Mouse (Mus musculus) midbrain, embryonic 15.5 days (tissue): Measurements from ENCODE around the gene Elavl3. TPM values are rescaled to one million over a fixed set of nuclear protein-coding genes. Genes with fewer than 3 reads are reported as not detected.

Experiments
- ATAC-seq: fragments of 200-750 bp; cut with Nextera tagmentation; replicated peaks from 2 replicates; pipeline ENCODE4 v1.8.0; 2017; ENCODE audit warnings: moderate TSS enrichment
- H3K27ac ChIP-seq: fragments of 300-500 bp; sonication (generic); 2 replicates; pipeline ENCODE4 v1.5.1; 2015; ENCODE audit warnings: mild to moderate bottlenecking, inconsistent platforms
- H3K27me3 ChIP-seq: fragments of 300-500 bp; sonication (generic); replicated peaks from 2 replicates; pipeline ENCODE4 v1.6.1; 2015; ENCODE audit warnings: inconsistent platforms
- H3K36me3 ChIP-seq: fragments of 300-500 bp; sonication (generic); replicated peaks from 2 replicates; pipeline ENCODE4 v1.6.1; 2015; ENCODE audit warnings: inconsistent platforms
- H3K4me1 ChIP-seq: fragments of 300-500 bp; sonication (generic); 2 replicates; pipeline ENCODE4 v1.6.1; 2015; ENCODE audit warnings: inconsistent platforms
- H3K4me2 ChIP-seq: fragments of 300-500 bp; sonication (generic); 2 replicates; pipeline ENCODE4 v1.6.1; 2015; ENCODE audit warnings: inconsistent platforms, mild to moderate bottlenecking, moderate library complexity
- H3K4me3 ChIP-seq: fragments of 300-500 bp; sonication (generic); 2 replicates; pipeline ENCODE4 v1.5.1; 2015; ENCODE audit warnings: mild to moderate bottlenecking, inconsistent platforms
- H3K9ac ChIP-seq: fragments of 300-500 bp; sonication (generic); 2 replicates; pipeline ENCODE4 v1.6.1; 2015; ENCODE audit warnings: mild to moderate bottlenecking, inconsistent platforms
- H3K9me3 ChIP-seq: fragments of 300-500 bp; sonication (generic); 2 replicates; pipeline ENCODE4 v1.6.1; 2016; ENCODE audit warnings: inconsistent platforms
- WGBS: fragments of 180-500 bp; shearing (Covaris S2); methylation state at CpG from one replicate; pipeline ENCODE4 v1.1.7; 2015; ENCODE audit warnings: mixed read lengths; 5-methylcytosine and 5-hydroxymethylcytosine counted together
- polyA plus RNA-seq: library from polyadenylated mRNA; unstranded; fragments of >200 nt; fragmentation: Nextera tagmentation; extraction: Ambion mirVana; gene quantifications from 2 replicates; pipeline ENCODE4 v1.2.1, GENCODE M21; 2015

Gene Elavl3
- polyA plus RNA-seq, 1 experiment from 2014 or later = 110 TPM

GRCm38 (mm10) chr9:21968883-21969282, 82.9 kb downstream of the Elavl3 start:
- H3K36me3 ChIP-seq = no peaks in the 10 kb centered on the region
- H3K4me1 ChIP-seq = no peaks in the 10 kb centered on the region
- no peak overlapping the region for H3K9ac ChIP-seq
- no peaks in the 10 kb centered on the region for H3K9me3 ChIP-seq
- 0 out of 2 replicates have a peak, but pooled peaks cover 2% of the 10 kb centered on the region for H3K27me3 ChIP-seq
- ATAC-seq = no peak
- H3K27ac ChIP-seq = no peak overlapping the region
- H3K4me3 ChIP-seq = no peak overlapping the region
- WGBS = 77% methylated on average over 6 of the region's 6 CpGs
- no peak overlapping the region for H3K4me2 ChIP-seq

Other genes with a start within 250 kb of the Elavl3 start
- gene Angptl8, start 216.5 kb downstream of the Elavl3 start, polyA plus RNA-seq = 0.61 and 0.74 TPM in 2 replicates
- 19.2 and 20.4 TPM in 2 replicates for gene Dock6, start 199.4 kb downstream of the Elavl3 start, polyA plus RNA-seq
- gene Rab3d, start 133.8 kb downstream of the Elavl3 start, polyA plus RNA-seq = 15.4 and 15.5 TPM in 2 replicates
- gene Ccdc159, start 124.6 kb downstream of the Elavl3 start, polyA plus RNA-seq = 13.4 and 14.1 TPM in 2 replicates
- gene Tmem205, start 124.5 kb downstream of the Elavl3 start, polyA plus RNA-seq = 49.3 and 52.4 TPM in 2 replicates
- 116 and 120 TPM in 2 replicates for gene Plppr2, start 115.0 kb downstream of the Elavl3 start, polyA plus RNA-seq
- gene Swsap1, start 96.3 kb downstream of the Elavl3 start, polyA plus RNA-seq = 10.5 TPM in 2 replicates
- 1.6 and 1.9 TPM in 2 replicates for gene Epor, start 88.5 kb downstream of the Elavl3 start, polyA plus RNA-seq
- gene Rgl3, start 62.6 kb downstream of the Elavl3 start, polyA plus RNA-seq = 1.1 and 1.8 TPM in 2 replicates
- gene Ccdc151, start 49.4 kb downstream of the Elavl3 start, polyA plus RNA-seq = 4.8 and 6.4 TPM in 2 replicates
- gene Prkcsh, start 49.2 kb downstream of the Elavl3 start, polyA plus RNA-seq = 94.6 and 103 TPM in 2 replicates
- not detected in 2 replicates for gene Gm49318, start 19.2 kb upstream of the Elavl3 start, polyA plus RNA-seq
- 21.7 and 22.5 TPM in 2 replicates for gene Zfp653, start 19.4 kb upstream of the Elavl3 start, polyA plus RNA-seq
- 58.8 and 59.4 TPM in 2 replicates for gene Ecsit, start 33.4 kb upstream of the Elavl3 start, polyA plus RNA-seq
- 1.9 and 2.4 TPM in 2 replicates for gene Cnn1, start 47.2 kb upstream of the Elavl3 start, polyA plus RNA-seq
- 181 and 198 TPM in 2 replicates for gene Elof1, start 65.1 kb upstream of the Elavl3 start, polyA plus RNA-seq
- gene Acp5, start 83.7 kb upstream of the Elavl3 start, polyA plus RNA-seq = 0.66 and 0.96 TPM in 2 replicates
- 84.2 and 85.7 TPM in 2 replicates for gene Pigyl, start 104.8 kb upstream of the Elavl3 start, polyA plus RNA-seq
- 0.41 and 0.48 TPM in 2 replicates for gene Zfp872, start 136.1 kb upstream of the Elavl3 start, polyA plus RNA-seq
- 10.3 and 11.4 TPM in 2 replicates for gene Zfp809, start 173.7 kb upstream of the Elavl3 start, polyA plus RNA-seq
- gene Zfp599, start 207.9 kb upstream of the Elavl3 start, polyA plus RNA-seq = 11.4 and 13.2 TPM in 2 replicates